Mouse (Mus musculus) ovary, adult 18-20 months (tissue): ENCODE data around the gene Cfdp1.

ENCODE experiments used
- DNase-seq: peaks from one replicate; pipeline ENCODE4 v3.0.0; 2022; ENCODE audit warnings: low spot score, mixed read lengths

Cfdp1 gene

DNA sequence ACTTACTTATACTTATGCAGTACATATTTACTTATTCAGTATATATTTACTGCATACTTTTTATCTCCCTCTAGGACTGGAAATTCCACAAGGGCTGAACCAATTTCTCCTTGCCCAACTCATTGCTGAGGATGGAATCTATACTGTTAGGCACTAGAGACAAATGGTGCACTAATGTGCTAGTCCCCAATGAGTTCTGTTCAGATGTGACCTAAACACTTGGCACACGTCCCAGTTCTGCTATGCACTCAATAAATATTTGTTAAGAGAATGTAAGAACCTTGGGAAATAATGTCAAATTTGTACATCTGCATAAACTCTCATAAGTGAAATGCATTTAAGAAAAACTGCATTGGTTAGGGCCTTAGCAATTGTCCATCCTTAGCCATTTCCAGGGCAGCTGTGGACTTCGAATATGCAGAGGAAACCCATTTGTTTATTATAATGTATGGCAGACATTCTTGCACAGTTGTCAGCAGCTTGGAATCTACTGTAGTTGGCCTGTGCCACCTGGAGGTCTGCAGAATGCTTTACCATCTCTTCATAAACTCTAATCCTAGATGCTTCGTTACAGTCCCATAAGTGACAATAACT, 60.7 kb downstream of the Cfdp1 start:
- DNase-seq = no peak

GRCm38 (mm10) chr8:111789639-111790038, 64.5 kb downstream of the Cfdp1 start:
- no peak for DNase-seq

GRCm38 (mm10) chr8:111789200-111789599, 64.9 kb downstream of the Cfdp1 start:
- no peak for DNase-seq

DNA sequence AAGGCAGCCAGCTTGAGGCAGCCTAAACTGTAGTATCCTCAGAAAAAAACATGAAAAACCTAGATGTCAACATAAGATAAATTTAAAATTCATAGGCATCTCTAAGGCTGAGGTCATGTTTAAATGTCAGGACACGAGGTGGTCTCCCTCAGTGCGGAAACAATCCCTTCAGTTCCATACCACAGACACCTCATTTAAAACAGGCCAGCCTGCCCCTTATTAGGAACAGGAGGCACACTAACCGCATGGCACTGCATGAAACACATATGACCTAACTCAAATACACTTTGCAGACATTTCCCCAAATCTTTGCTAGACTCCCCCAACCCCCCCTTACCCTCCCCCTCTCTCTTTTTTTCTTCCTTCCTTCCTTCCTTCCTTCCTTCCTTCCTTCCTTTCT, 65.6 kb downstream of the Cfdp1 start:
- DNase-seq = no peak

DNA sequence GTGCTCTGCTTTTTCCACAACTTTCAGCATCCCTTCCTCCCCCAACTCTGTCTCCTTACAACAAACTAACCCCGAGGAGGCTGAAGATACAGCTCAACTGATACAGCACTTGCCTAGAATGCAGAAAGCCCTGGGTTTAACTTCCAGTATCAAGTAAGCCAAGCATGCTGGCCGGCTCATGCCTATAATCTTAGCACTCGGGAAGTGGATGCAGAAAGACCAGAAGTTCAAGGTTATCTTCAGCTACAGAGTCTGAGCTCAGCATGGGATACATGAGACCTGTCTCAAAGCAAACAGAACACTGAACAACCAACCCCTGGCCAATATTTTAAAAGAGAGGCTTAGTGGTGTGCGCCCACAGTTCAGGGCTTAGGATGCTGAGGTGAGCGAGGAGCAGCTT, 66.0 kb downstream of the Cfdp1 start:
- DNase-seq = no peak

- no peak for DNase-seq
Observed at GRCm38 (mm10) chr8:111787683-111788082, 66.4 kb downstream of the Cfdp1 start.

- DNase-seq = no peak
Observed at GRCm38 (mm10) chr8:111786701-111787588, 67.1 kb downstream of the Cfdp1 start.

DNA sequence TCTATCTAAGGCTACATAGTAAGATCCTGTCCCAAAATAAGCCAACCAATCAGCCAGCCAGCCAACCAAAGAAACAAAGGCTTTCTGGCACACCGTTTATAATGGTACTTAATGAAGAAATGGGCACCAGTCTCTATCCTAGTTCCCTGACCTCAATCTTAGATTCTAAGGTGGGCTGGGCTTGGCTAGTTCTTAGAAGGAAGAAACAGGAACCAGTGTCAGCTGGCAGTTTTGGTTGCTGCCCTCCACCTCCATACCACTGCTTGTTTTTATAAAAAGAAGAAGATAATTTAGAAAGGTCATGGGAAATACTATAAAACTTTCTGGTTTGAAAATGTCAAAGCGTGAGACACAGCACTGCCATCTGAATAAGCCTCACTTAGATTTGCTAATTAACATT, 68.0 kb downstream of the Cfdp1 start:
- no peak for DNase-seq

DNA sequence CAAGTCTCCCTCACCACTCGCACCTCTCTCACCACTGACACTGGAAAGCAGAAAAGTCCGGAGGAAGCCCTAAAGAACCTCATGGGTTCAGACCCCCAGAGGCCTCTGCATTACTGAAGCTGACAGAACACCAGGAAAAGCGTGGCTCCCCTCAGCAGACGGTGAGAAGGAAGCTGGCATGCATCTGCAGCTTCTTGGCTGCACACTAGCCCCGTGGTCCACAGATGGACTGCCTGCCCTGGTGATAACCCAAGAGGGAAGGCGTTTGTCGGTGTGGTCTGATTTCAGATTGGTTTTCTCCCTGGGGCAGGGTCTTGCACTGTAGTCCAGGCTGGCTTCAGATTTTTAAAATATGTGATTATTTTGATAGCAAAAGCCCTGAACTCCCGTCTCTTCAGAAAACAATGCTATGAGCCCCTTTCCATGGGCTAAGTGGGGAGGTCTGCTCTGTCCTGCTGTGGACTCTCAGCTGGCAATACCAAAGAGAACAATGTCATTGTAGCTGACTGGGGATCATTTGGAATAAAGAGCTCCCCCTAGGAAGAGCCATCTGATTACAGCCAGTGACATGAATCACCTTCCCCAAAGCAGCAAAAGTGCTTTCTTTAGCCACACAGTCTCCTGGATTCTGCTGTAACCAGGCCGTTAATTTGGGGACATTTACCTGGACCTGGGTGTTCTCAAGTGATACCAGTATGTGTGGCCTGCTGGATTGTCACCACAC, 71.3 kb downstream of the Cfdp1 start:
- DNase-seq = no peak

DNA sequence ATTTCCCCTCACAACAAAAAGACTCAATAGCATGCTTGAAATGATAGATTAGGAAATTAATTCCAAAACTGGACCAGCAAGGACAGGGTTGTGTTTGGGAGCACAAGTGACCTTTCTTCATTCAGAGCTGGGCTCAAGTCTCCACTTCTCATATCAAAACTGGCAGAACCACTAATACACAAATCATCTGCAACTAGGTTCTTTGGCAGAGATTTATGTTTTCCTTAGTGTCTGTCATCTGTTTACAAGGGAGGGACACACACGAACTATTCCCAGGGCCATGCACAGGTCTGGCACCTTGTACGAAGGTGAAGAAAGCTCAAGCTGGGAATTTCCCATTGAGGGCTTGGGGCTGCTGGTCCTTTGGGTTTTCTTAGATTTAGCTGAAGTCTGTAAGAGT, 71.9 kb downstream of the Cfdp1 start:
- DNase-seq = no peak

DNA sequence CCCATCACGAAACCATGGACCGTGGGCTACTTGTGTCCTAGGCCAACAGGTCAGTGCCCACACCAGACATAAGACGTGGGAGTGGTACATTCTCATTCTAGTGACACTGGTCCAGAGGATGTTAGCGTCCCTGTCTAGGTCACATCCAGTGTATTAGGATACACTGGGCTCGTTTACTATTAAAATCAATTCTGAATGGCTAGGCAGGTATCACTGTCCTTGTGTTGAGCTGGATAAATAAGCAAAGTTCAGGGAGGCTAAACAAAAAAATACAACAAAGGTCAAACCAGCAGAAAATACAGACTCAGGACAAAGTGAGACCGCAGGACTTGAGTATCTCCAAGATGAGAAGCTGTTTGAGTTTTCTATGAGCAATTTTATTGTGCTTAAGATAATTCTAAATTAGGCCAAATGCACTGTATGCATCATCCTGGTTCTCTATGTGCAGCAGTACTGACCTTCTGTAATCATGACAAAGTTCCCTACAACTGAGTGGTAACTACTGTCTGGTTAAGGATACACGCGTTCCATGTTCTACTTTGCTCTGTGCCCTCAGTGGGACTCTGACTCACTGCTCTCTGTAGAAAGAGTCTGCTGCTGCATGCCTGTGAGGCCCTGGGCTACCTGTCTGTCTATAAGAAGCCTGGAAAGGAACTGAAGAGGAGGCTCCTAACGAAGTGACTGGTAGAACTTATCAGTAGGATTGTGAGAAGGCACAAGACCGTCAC, 73.2 kb downstream of the Cfdp1 start:
- DNase-seq = no peak

- no peak for DNase-seq
Observed at GRCm38 (mm10) chr8:111779690-111780089, 74.4 kb downstream of the Cfdp1 start.

GRCm38 (mm10) chr8:111778801-111779200, 75.3 kb downstream of the Cfdp1 start:
- DNase-seq = no peak

- no peak for DNase-seq
Observed at GRCm38 (mm10) chr8:111776492-111776891, 77.6 kb downstream of the Cfdp1 start.

- no peak for DNase-seq
Observed at GRCm38 (mm10) chr8:111775766-111776165, 78.3 kb downstream of the Cfdp1 start.

DNA sequence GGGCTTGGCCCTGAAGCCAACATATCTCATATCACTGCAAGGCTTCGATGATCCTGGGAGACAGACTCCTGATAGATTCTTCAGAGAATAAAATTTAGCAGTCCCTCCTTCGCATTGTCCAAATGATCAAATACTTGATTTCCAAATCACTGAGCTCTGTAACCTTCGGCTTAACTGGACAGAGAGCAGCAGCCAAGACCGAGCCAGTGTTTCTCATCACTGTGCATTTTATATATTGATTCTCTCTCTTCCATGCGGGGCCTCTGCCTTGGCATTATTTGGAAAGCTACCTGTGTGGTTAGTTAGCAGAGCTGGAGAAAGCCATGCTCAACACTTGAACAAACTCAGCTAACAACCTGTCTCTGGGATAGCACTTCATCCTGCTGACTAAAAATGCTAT, 80.6 kb downstream of the Cfdp1 start:
- no peak for DNase-seq

DNA sequence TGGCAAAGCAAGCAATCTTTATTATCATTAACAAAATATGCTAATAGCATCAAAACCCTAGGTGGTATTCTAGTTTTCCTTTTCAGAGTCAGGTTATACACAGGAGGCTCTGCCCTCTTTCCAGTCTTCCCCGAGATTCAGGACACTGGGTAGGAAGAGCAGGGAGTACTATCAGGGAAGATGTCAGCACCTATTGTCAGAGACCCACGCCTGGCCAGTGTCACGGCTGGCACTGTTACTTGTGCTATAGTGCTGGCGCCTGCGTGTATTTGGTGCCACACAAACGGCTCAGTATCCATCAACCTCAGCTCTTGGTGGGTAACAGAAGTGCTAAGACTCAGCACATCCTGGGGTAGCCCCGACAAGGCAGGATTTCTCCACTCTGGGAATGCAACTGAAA, 81.0 kb downstream of the Cfdp1 start:
- DNase-seq = no peak

DNA sequence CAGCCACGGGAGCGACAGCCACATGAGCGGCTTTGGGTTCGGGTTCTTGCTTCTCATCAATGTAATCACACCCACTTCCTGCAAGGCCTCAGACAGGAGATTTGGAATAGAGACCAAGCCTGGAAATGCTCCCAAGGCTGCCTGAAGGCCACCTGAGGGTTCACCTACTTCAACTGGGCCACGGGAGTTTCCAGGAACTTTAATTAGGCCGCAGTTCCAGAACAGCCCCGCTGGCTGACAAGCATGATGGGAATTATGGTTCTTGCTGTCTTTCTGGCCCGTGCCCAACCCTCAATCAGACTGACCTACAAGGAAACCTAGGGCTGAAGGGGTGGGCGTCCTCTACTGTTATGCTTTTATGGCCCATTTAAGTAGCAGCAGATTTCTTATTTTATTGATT, 82.0 kb downstream of the Cfdp1 start:
- no peak for DNase-seq

DNA sequence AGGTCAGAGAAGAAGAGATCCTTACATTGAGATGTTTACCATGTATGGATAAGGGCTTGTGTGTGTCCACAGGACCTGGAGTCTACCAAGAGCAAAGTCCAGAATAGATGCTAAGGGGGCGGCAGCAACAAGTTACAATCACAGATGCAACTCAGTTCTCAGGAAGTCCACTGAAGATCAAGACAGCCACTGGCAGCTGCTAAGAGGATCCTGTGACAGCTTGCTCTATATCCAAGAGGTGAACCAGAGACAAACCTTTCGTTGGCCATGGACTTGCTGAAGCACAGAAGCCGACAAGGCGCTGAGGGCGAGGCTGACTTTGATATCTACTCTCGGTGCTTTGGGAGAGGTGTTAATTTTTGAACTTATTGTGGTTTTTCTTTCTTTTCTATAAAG, 82.5 kb downstream of the Cfdp1 start:
- DNase-seq = no peak

- no peak for DNase-seq
Observed at GRCm38 (mm10) chr8:111770958-111771624, 83.0 kb downstream of the Cfdp1 start.

DNA sequence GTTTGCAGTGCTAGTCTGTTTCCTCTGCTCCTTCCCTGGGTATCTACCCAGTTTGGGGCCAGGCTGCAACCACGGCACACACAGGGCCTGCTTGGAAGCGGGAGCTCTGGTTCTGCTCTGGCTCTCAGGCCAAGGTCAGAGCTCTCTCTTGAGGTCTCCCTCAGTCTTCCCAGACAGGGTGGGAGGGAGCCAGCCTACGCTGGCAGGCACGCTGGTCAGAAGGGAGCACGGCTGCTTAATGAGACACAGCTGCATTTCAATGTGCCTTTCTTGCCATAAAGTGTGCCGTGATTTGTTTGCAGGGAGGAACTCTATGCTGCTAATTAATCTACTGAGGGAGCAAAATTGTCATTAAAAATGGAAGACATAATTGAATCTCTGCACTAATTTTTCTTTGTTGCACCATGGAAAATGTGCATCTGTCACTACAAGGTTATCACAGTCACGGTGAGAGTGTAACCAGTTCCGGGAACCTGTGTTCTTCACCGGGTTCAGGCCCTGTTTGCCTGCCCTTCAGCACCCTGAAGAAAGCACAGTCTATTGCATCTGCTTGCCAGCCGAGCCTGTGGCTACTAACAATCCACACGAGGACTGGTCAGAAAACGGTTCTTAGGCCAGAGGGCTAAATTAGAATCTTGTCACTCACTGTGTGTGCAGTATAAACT, 84.2 kb downstream of the Cfdp1 start:
- DNase-seq = peak; percentile 72
